Mouse (Mus musculus): ENCODE results near the gene Fyco1.

- TF ChIP-seq CTCF (IDR thresholded peaks at IDR 0.05; ENCODE audit: control insufficient read depth, insufficient read depth, insufficient replicate concordance, low read depth, low read length) (no peak), POLR2A (IDR thresholded peaks at IDR 0.05; ENCODE audit: control insufficient read depth, low read depth, low read length) (no peak)
These were observed 49.3 kb downstream of the Fyco1 start for GRCm38 (mm10) chr9:123802421-123802820.

Measured in testis, adult 2 months (tissue).